Mouse (Mus musculus): ENCODE measurements around the gene Ehd3. TPM values are rescaled to one million over a fixed set of nuclear protein-coding genes. Genes with fewer than 3 reads are reported as not detected.
"Not testable (repeated sequence)": the region's sequence is repeated elsewhere in the genome, so short reads cannot be mapped to it uniquely, and the experiment has no call there.

Gene Ehd3
- total RNA-seq, 4 experiments from 2014 or later: 120 to 137 (median 129) TPM

- DNase-seq (ENCODE audit: low spot score in 2 of 2): no peak
Observed at GRCm38 (mm10) chr17:73824022-73824340, 20.0 kb downstream of the Ehd3 start.

DNA sequence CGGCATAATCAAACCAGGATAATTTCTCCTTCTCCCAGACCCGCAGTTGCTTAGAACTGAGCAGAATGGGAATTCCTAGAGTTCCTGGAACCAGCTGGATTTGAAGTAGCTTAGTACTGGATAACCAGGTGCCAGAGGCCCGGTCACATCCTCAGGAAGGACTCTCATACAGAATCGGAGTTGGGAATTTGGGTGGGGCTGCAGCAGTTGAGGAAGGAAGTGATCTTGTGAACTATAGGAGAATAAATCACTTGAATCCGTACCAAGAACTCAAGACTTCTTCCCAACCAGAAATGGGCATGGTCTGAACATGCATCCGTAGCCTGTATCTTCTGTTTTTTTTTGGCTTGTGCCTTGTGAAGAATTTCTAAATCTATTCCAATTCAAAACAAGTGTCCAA is 22.2 kb downstream of the Ehd3 start:
- no peak for DNase-seq (ENCODE audit: low spot score in 2 of 2)

DNA sequence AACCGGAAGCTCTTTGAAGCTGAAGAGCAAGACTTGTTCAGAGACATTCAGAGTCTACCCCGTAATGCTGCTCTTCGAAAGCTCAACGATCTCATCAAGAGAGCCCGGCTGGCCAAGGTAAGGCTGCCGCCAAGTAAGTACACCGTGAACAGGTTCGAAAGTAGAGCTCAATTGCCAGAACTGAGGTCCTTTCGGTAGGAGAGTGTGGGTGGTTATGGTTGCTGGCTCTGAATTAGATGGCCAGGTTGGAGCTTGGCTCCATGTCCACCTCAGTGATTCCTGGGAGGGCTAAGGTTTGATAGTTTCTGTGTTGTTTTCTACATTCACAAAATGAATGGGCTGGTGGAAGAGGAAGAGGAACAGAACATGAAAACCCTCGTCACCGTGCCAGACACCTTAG is 23.5 kb downstream of the Ehd3 start:
- DNase-seq (ENCODE audit: low spot score in 2 of 2): no peak

GRCm38 (mm10) chr17:73830511-73830910 is 26.6 kb downstream of the Ehd3 start:
- DNase-seq (ENCODE audit: low spot score in 2 of 2): peak; percentile 70 to 76

DNA sequence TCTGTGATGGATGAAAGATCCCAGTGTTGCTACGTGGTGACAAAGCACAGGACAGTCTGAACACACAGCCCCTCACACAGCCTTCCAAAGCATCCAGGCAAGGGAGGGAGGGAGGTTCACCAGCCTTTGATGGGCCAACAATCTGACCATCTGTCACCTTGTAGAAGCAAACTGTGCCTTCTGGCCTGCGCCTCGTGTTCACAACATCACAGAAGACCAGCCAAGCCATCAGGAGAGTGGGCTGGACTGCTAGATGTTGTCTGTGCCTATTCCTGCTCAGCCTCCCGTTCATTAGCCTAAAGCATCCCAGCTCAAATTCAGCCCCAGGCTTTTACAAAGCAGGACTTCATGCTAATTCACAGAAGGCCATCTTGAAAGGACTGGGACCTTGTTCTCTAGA is 27.5 kb downstream of the Ehd3 start:
- DNase-seq (ENCODE audit: low spot score in 2 of 2): peak; percentile 89

- peak in 1 of 2 experiments; percentile 42 for DNase-seq (ENCODE audit: low spot score in 2 of 2)
Observed at GRCm38 (mm10) chr17:73832901-73833300, 29.0 kb downstream of the Ehd3 start.

- no peak for DNase-seq (ENCODE audit: low spot score in 2 of 2)
Observed at GRCm38 (mm10) chr17:73833474-73833873, 29.5 kb downstream of the Ehd3 start.

DNA sequence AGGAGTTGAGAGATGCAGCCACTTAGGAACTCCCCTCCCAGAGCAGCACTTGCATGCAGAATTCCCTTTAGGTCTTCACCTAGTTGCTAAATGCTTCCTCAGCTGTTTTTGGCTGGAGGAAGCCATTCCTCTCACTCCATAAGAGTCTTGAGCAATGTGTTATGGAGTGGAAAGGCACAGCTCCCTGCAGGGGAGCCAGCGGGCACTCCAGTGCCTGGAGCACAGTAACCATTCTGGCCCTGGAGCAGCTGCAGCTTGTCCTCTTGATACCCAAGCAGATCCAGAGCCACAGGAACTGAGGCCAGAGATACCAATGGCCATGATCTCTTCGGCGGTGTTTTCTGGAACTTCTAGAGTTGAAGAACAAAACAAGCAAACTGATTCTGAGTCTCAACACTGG is 32.7 kb downstream of the Ehd3 start:
- no peak for DNase-seq (ENCODE audit: low spot score in 2 of 2)

DNA sequence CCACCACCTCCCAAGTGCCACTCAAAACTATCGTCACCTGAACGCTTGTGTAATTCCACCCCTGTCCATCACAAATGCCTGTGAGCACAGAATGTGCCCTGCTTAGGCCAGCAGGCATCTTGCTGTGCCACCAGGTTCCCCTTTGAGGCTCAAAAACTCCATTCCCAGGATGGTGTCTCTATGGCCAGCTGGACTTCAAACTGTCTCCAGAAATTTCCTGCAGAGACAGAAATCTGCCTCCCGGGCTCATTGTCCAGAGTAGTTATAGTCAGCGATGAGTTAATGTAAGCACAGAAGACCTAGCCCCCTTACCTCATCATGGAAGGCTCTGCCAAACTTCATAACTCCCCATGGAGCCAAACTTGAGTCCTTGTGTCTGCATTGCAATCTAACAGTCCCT is 33.3 kb downstream of the Ehd3 start:
- no peak for DNase-seq (ENCODE audit: low spot score in 2 of 2)

GRCm38 (mm10) chr17:73839086-73839835 is 35.3 kb downstream of the Ehd3 start:
- no peak for DNase-seq (ENCODE audit: low spot score in 2 of 2)

GRCm38 (mm10) chr17:73839876-73840275 is 35.9 kb downstream of the Ehd3 start:
- not testable (repeated sequence) for DNase-seq (ENCODE audit: low spot score in 2 of 2)

- no peak for DNase-seq (ENCODE audit: low spot score in 2 of 2)
Observed at GRCm38 (mm10) chr17:73842963-73843362, 39.0 kb downstream of the Ehd3 start.

- no peak for DNase-seq (ENCODE audit: low spot score in 2 of 2)
Observed at GRCm38 (mm10) chr17:73845632-73846031, 41.7 kb downstream of the Ehd3 start.

- no peak for DNase-seq (ENCODE audit: low spot score in 2 of 2)
Observed at GRCm38 (mm10) chr17:73847399-73847798, 43.5 kb downstream of the Ehd3 start.

DNA sequence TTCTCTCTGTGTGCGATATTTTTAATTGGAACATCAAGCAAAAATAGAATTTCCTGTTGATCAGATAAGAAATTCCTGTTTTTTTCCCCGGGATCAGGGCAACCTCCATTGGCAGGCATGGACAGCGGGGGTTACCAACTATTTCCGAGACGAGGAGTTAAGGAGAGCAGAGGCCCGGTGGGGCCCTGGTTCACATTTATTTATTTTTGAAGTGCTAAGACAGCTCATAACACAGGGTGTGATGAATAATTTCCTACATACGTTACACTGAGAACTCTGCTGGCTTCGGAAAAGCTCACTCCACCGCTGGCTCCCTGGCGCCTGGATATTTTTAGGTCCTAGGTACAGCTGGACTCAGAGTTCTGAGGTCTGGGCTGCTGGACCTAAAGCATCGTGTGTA is 49.1 kb downstream of the Ehd3 start:
- DNase-seq (ENCODE audit: low spot score in 2 of 2): no peak

- DNase-seq (ENCODE audit: low spot score in 2 of 2): no peak
Observed at GRCm38 (mm10) chr17:73853717-73854116, 49.8 kb downstream of the Ehd3 start.

DNA sequence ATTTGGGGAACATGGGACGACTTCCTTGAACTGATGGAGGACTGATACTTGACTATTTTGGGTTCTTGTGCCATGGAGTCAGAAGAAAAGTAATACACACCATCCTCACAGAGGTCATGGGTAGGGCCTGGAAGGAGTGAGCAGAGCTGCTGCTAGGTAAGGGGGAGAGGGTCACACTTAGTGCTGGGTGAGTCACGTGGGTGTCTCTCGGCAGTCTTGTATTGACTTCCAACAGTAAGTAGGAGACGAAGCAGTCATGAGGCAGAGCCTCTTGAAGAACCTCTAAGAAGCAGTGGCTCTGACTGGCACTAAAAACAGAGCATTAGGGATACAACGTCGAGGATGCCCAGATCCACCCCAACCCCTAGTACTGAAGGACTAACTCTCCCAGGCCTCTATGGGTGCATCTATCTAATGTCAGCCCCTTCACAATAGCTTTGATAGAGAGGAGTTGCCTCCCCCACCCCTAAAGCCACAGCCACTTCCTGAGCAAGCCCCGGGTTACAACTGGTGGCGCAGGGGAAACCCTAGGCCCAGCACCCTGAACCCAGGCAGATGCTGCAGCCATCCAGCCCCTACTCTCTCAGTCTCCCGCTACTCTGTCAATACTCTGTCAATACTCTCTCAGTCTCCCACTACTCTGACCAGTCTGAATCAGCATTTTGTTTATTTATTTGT is 65.2 kb downstream of the Ehd3 start:
- no peak for DNase-seq (ENCODE audit: low spot score in 2 of 2)

DNA sequence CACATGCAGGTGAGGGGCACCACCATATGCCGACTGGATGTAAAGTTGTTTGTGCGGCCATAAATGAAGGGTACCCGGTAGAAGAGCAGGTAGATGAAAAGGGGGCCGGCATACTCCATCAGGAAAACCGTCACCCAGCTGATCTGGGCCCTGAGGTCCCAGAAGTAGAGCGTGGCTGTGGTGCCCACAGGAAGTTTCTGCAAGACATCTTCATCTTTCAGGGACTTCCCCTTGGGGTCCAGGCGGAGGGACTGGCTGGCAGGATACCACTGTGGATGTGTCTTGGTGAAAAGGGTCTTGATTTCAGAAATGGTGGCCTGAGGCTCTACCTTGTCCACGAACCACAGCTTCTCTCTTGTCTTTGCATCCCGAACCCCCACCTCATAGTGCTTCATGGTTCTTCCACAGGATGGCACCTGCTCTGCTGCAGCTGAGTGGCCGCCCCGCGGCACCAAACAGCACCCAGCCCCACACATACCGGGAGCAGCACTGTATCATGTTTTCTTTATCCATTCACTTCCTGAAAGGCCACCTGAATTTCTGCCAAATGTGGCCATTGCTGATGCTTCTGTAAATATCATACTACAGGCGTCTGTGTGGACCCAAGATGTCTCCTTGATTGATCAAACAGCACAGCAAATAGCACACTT is 67.1 kb downstream of the Ehd3 start:
- DNase-seq (ENCODE audit: low spot score in 2 of 2): no peak

GRCm38 (mm10) chr17:73875268-73875667 is 71.3 kb downstream of the Ehd3 start:
- no peak for DNase-seq (ENCODE audit: low spot score in 2 of 2)

- DNase-seq (ENCODE audit: low spot score in 2 of 2): no peak
Observed at GRCm38 (mm10) chr17:73875674-73876073, 71.7 kb downstream of the Ehd3 start.

DNA sequence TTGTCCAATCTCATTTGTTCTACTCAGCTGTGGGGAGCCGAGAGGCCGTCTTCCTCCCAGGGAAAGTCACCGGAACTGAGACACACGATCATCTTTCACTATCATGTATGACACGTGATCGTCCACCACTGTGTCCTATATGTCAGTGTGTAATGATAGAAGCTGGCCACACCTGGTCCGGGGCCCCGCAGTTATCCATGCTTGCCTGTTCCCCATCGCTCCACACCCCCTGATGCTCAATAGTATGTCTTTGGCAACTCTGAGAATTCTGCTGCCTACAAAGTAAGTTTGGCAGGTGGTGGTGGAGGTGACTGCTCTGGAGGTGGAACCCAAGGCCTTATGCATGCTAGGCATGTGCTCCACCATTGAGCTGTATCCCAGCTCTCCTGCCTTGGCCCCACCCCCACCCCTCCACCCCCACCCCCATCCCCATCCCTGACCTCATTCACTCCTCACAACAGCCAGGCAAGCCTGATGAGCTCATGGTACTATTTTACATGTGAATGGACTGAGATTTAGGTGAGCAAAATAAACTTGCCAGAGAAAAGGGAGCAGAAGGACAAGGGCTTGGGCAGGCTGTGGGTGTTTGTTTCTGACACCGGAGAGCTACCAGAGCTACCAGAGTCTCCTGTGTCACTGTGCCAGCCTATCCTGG is 75.5 kb downstream of the Ehd3 start:
- no peak for DNase-seq (ENCODE audit: low spot score in 2 of 2)

DNA sequence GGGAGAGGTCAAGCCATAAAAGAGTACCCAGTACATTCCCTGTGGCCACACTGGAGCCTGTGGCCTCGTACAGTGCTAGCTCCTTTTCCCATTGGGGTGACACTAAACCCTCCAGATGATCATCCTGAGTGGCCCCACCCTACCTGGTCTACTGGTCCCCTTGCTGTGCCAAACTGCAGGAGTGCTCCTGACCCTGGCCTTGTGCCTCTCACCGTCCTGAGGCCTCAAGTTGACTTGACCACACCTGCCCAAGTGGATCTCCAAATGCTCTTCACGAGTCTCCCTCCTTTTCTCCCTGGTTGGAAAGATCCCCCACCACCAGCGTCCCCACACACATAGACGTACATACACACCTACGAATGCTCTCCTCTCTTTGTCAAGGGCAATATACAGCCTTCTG is 76.4 kb downstream of the Ehd3 start:
- DNase-seq (ENCODE audit: low spot score in 2 of 2): no peak
